Mouse (Mus musculus) C2C12 (cell line): ENCODE data around the gene Arhgef3. TPM values are rescaled to one million over a fixed set of nuclear protein-coding genes. Genes with fewer than 3 reads are reported as not detected.

Experiments used
- H3K27me3 ChIP-seq: one replicate; pipeline ENCODE4 v1.6.1; 2011; ENCODE audit not compliant: control insufficient read depth, insufficient read depth, insufficient read length
- H3K36me3 ChIP-seq: one replicate; pipeline ENCODE4 v1.6.1; 2011; ENCODE audit not compliant: control insufficient read depth, insufficient read depth
- H3K4me3 ChIP-seq: one replicate; pipeline ENCODE4 v1.5.1; 2011; ENCODE audit warnings: mild to moderate bottlenecking, control low read depth; ENCODE audit not compliant: poor library complexity, insufficient read depth, severe bottlenecking
- H3K79me2 ChIP-seq: one replicate; pipeline ENCODE4 v1.6.1; 2011; ENCODE audit not compliant: control insufficient read depth, insufficient read depth
- H3K79me3 ChIP-seq: one replicate; pipeline ENCODE4 v1.6.1; 2011; ENCODE audit warnings: low read depth, control low read depth
- H3ac ChIP-seq: one replicate; pipeline ENCODE3; 2011; ENCODE audit warnings: low read depth; ENCODE audit not compliant: control insufficient read depth, insufficient read length
- CEBPB ChIP-seq: IDR thresholded peaks from one replicate; pipeline ENCODE4 v1.6.1; 2011; ENCODE audit warnings: low read depth, mild to moderate bottlenecking, control low read depth, moderate library complexity
- CTCF ChIP-seq: IDR thresholded peaks from one replicate; pipeline ENCODE4 v1.5.1; 2011; ENCODE audit not compliant: control insufficient read depth, insufficient read depth, insufficient read length
- FOSL1 ChIP-seq: IDR thresholded peaks from one replicate; pipeline ENCODE4 v1.8.0; 2011; ENCODE audit warnings: mild to moderate bottlenecking, low read length; ENCODE audit not compliant: poor library complexity, insufficient read depth, severe bottlenecking
- MAX ChIP-seq: IDR thresholded peaks from one replicate; pipeline ENCODE4 v1.6.1; 2011; ENCODE audit warnings: mild to moderate bottlenecking, control low read depth
- MYOD1 ChIP-seq: IDR thresholded peaks from one replicate; pipeline ENCODE4 v1.6.1; 2011; ENCODE audit warnings: low read depth; ENCODE audit not compliant: control insufficient read depth, insufficient read length
- MYOG ChIP-seq: IDR thresholded peaks from one replicate; pipeline ENCODE4 v1.6.1; 2011; ENCODE audit not compliant: control insufficient read depth, insufficient read length; ENCODE audit errors: extremely low read depth
- USF1 ChIP-seq: IDR thresholded peaks from one replicate; pipeline ENCODE4 v1.6.1; 2011; ENCODE audit warnings: low read depth, mild to moderate bottlenecking, control low read depth, moderate library complexity
- polyA plus RNA-seq: library from polyadenylated mRNA; unstranded; fragments of >200 nt; fragmentation: generic; extraction: Trizol; gene quantifications from one replicate; pipeline ENCODE4 v1.2.1, GENCODE M21; 2012; ENCODE audit warnings: missing spikeins

Arhgef3 gene
- polyA plus RNA-seq, 1 experiment: 1.1 TPM

GRCm38 (mm10) chr14:27408240-27408639, 293.5 kb downstream of the Arhgef3 start:
- Histone ChIP-seq H3K27me3 (no peaks in the 10 kb centered on the region), H3K79me3 (no peaks in the 10 kb centered on the region), H3ac (no peak overlapping the region), H3K79me2 (no peaks in the 10 kb centered on the region), H3K4me3 (no peak overlapping the region), H3K36me3 (no peaks in the 10 kb centered on the region)
- TF ChIP-seq FOSL1: no peak
- no peak for TF ChIP-seq MAX
- no peak for TF ChIP-seq CTCF
- TF ChIP-seq MYOD1: no peak
- no peak for TF ChIP-seq MYOG

GRCm38 (mm10) chr14:27409662-27410061, 295.0 kb downstream of the Arhgef3 start:
- TF ChIP-seq FOSL1 (no peak), USF1 (no peak), MAX (no peak), CEBPB (no peak), MYOG (no peak), MYOD1 (no peak)
- no peaks in the 10 kb centered on the region for H3K79me3 ChIP-seq
- no peak overlapping the region for H3ac ChIP-seq

GRCm38 (mm10) chr14:27411492-27411891, 296.8 kb downstream of the Arhgef3 start:
- TF ChIP-seq MYOD1: no peak
- TF ChIP-seq MAX: no peak
- no peak for TF ChIP-seq CEBPB
- TF ChIP-seq CTCF: no peak
- no peak for TF ChIP-seq FOSL1
- TF ChIP-seq MYOG: no peak
- TF ChIP-seq USF1: no peak
- Histone ChIP-seq H3ac (no peak overlapping the region), H3K36me3 (no peaks in the 10 kb centered on the region), H3K4me3 (no peak overlapping the region), H3K27me3 (no peaks in the 10 kb centered on the region), H3K79me2 (no peaks in the 10 kb centered on the region), H3K79me3 (no peaks in the 10 kb centered on the region)

More at GRCm38 (mm10) chr14:27409662-27410061, 295.0 kb downstream of the Arhgef3 start:
- H3K36me3 ChIP-seq: no peaks in the 10 kb centered on the region
- H3K27me3 ChIP-seq: no peaks in the 10 kb centered on the region
- no peaks in the 10 kb centered on the region for H3K79me2 ChIP-seq
- H3K4me3 ChIP-seq: no peak overlapping the region

- TF ChIP-seq MYOG (no peak), MYOD1 (peak; percentile 46), CTCF (no peak)
- Histone ChIP-seq H3K27me3 (no peaks in the 10 kb centered on the region), H3K79me3 (no peaks in the 10 kb centered on the region), H3ac (no peak overlapping the region), H3K36me3 (no peaks in the 10 kb centered on the region), H3K4me3 (no peak overlapping the region), H3K79me2 (no peaks in the 10 kb centered on the region)
Observed at GRCm38 (mm10) chr14:27412699-27413098, 298.0 kb downstream of the Arhgef3 start.

GRCm38 (mm10) chr14:27413961-27414360, 299.3 kb downstream of the Arhgef3 start:
- Histone ChIP-seq H3K36me3 (no peaks in the 10 kb centered on the region), H3K79me2 (no peaks in the 10 kb centered on the region), H3K4me3 (no peak overlapping the region), H3K27me3 (no peaks in the 10 kb centered on the region), H3ac (no peak overlapping the region), H3K79me3 (no peaks in the 10 kb centered on the region)
- TF ChIP-seq CEBPB (no peak), MAX (no peak), CTCF (no peak), MYOG (no peak), FOSL1 (no peak), USF1 (no peak), MYOD1 (no peak)

GRCm38 (mm10) chr14:27420816-27421215, 306.1 kb downstream of the Arhgef3 start:
- no peaks in the 10 kb centered on the region for H3K36me3 ChIP-seq
- H3K79me2 ChIP-seq: no peaks in the 10 kb centered on the region
- no peak overlapping the region for H3K4me3 ChIP-seq
- H3K79me3 ChIP-seq: no peaks in the 10 kb centered on the region
- H3K27me3 ChIP-seq: no peaks in the 10 kb centered on the region
- TF ChIP-seq MAX (no peak), CEBPB (no peak), MYOD1 (no peak)
- H3ac ChIP-seq: no peak overlapping the region

- H3K4me3 ChIP-seq: no peak overlapping the region
Observed at GRCm38 (mm10) chr14:27422301-27422700, 307.6 kb downstream of the Arhgef3 start.

More at GRCm38 (mm10) chr14:27422301-27422700, 307.6 kb downstream of the Arhgef3 start:
- Histone ChIP-seq H3K79me3 (no peaks in the 10 kb centered on the region), H3ac (no peak overlapping the region), H3K79me2 (no peaks in the 10 kb centered on the region), H3K36me3 (no peaks in the 10 kb centered on the region), H3K27me3 (no peaks in the 10 kb centered on the region)
- TF ChIP-seq CTCF (no peak), CEBPB (no peak), USF1 (no peak), MYOG (no peak), FOSL1 (no peak), MYOD1 (no peak), MAX (no peak)
